Comparison of ENCODE assay signal across 27 mouse cellular contexts in genomic region chr4:123940878-123941277, GRCm38 (mm10). TPM values are rescaled to one million over a fixed set of nuclear protein-coding genes. Genes with fewer than 3 reads are reported as not detected.
DNase-seq lines count a peak whose midpoint lies in the region; ATAC-seq and TF ChIP-seq lines count a peak whose summit lies in the region.
"Not testable (repeated sequence)": the region's sequence is repeated elsewhere in the genome, so short reads cannot be mapped to it uniquely, and the experiment has no call there.
"Had no signal": no experiment of that assay in that cellular context is flagged by ENCODE, and none has a peak within 500 bp of the region (broad histone marks: within the 10 kb centered on the region; RNA-seq: fewer than 3 reads in every experiment).

No protein-coding gene starts in this region.

- not testable (repeated sequence) for TF ChIP-seq RAD21 in CH12.LX (IDR thresholded peaks at IDR 0.05; ENCODE audit: low read depth, low read length)

- not testable (repeated sequence) for H3K4me1 ChIP-seq in CH12.LX (ENCODE audit: control insufficient read depth in 1 of 2, insufficient read depth in 2 of 2); thymus, adult 2 months (replicated peaks; ENCODE audit: control insufficient read depth, insufficient read depth, low read length)

- H3K9me3 ChIP-seq in CH12.LX (replicated peaks; ENCODE audit: low read length), result not testable (repeated sequence)

- dilution Hi-C loops in CH12.LX (cut with MboI; ENCODE audit: extremely low pct_ligation_motif_present, extremely low pct_unique_long_range_greater_than_20kb, low sequenced_read_pairs), result not testable (repeated sequence)

- ATAC-seq in common myeloid progenitor, adult 5-6 weeks (replicated peaks; ENCODE audit: low read depth, poor library complexity, severe bottlenecking), result peak; percentile 89
- peak; percentile 81 for ATAC-seq in megakaryocyte, adult 5-6 weeks (ENCODE audit: poor library complexity, severe bottlenecking)

- TF ChIP-seq POLR2A in CH12.LX (IDR thresholded peaks at IDR 0.05; ENCODE audit: low read depth, low read length); thymus, adult 2 months (IDR thresholded peaks at IDR 0.05; ENCODE audit: control insufficient read depth, extremely low read depth, insufficient read depth, low read length, poor library complexity): not testable (repeated sequence)

- not testable (repeated sequence) for TF ChIP-seq EP300 in CH12.LX (IDR thresholded peaks at IDR 0.05; ENCODE audit: low read length)

- in situ Hi-C loops in CH12.LX (cut with MboI; ENCODE audit: low pct_ligation_motif_present, low pct_unique_long_range_greater_than_20kb, low sequenced_read_pairs), result loop anchor here (10.0 kb wide), 1 partner anchor 734 kb away; no protein-coding TSS in a partner anchor

- TF ChIP-seq CTCF in CH12.LX (conservative IDR thresholded peaks at IDR 0.05 in 1 of 2, IDR thresholded peaks at IDR 0.05 in 1 of 2; ENCODE audit: low read depth in 2 of 2, low read length in 2 of 2); thymus, adult 2 months (IDR thresholded peaks at IDR 0.05; ENCODE audit: borderline replicate concordance, control insufficient read depth, extremely low read depth, insufficient read depth, low read length, poor library complexity): not testable (repeated sequence)

- H3K27ac ChIP-seq in CH12.LX (ENCODE audit: insufficient read depth, low read depth); thymus, adult 2 months (ENCODE audit: control insufficient read depth, insufficient read depth, low read length): not testable (repeated sequence)

- 5% methylated on average over 7 of the region's 7 CpGs for WGBS in thymus, adult 2 months

- H3K36me3 ChIP-seq in CH12.LX (replicated peaks in 1 of 2; ENCODE audit: control insufficient read depth in 1 of 2, insufficient read depth in 1 of 2, low read length in 1 of 2), result peaks cover 12 to 17% of the 10 kb centered on the region in 2 experiments
- H3K36me3 ChIP-seq in thymus, adult 2 months (ENCODE audit: control insufficient read depth, insufficient read depth, low read length), result peaks cover 13% of the 10 kb centered on the region

- H3K9ac ChIP-seq in CH12.LX (ENCODE audit: insufficient read depth, low read depth), result not testable (repeated sequence)

- not testable (repeated sequence) for DNase-seq in CH12.LX (ENCODE audit: extremely low read depth)
- peak; percentile 6 for DNase-seq in induced T-regulatory cell, adult 2 months (ENCODE audit: low read depth)
- DNase-seq in naive thymus-derived CD4-positive, alpha-beta T cell, adult 2 months (ENCODE audit: low read depth), result peak; percentile 42
- DNase-seq in thymus, adult 2 months, result peak; percentile 30
- peak; percentile 41 for DNase-seq in thymus, postnatal 14 days
- DNase-seq in thymus, postnatal 4 days, result peak; percentile 37

- not testable (repeated sequence) for H3K4me3 ChIP-seq in CH12.LX (replicated peaks in 1 of 3; ENCODE audit: low read depth in 2 of 3, low read length in 2 of 3, poor library complexity in 1 of 3); thymus, adult 2 months (ENCODE audit: control insufficient read depth, insufficient read depth, low read length)

- not testable (repeated sequence) for H3K79me2 ChIP-seq in CH12.LX (replicated peaks; ENCODE audit: control insufficient read depth, extremely low read depth, insufficient read depth, poor library complexity, severe bottlenecking)

- not testable (repeated sequence) for H3K27me3 ChIP-seq in CH12.LX (replicated peaks); thymus, adult 2 months (ENCODE audit: control insufficient read depth, insufficient read depth, low read length)

- not testable (repeated sequence) for H3K4me2 ChIP-seq in CH12.LX (ENCODE audit: insufficient read depth, low read depth, poor library complexity, severe bottlenecking)

TF ChIP-seq in CH12.LX, 34 proteins besides CTCF, POLR2A, EP300 and RAD21:
- TF ChIP-seq TBP (conservative IDR thresholded peaks at IDR 0.05; ENCODE audit: low read depth, low read length), result peak; percentile 82

RNA-seq across cellular contexts. Expression of gene 4930535I16Rik, which starts 23.1 kb away (rescaled TPM):
- total RNA-seq in CH12.LX (2012; rRNA removed), result 2.1 and 3.2 TPM in 2 replicates
- total RNA-seq in CH12.LX (2014; rRNA removed), result not detected in 2 replicates
- not detected in 2 replicates for polyA plus RNA-seq in CH12.LX (2012; ENCODE audit: insufficient read length, low read depth)
- total RNA-seq in common myeloid progenitor, adult 5-6 weeks (2017), result not detected in 2 replicates
- total RNA-seq in megakaryocyte, adult 5-6 weeks (2015), result not detected in 2 replicates
- total RNA-seq in megakaryocyte, adult 5-6 weeks (2017), result not detected in 2 replicates
- polyA plus RNA-seq in thymus, adult 2 months (2012; rRNA removed), result 0.26 TPM in 1 of 2 replicates, not detected in the other
- total RNA-seq: adrenal gland, adult 18-20 months; adrenal gland, postnatal 10 days; adrenal gland, postnatal 36 days; forebrain, postnatal 0 days; gastrocnemius, adult 2 months; gastrocnemius, postnatal 14 days; gastrocnemius, postnatal 4 days; heart, adult 18-20 months; heart, postnatal 10 days; heart, postnatal 36 days; hindbrain, postnatal 0 days had no signal
- polyA plus RNA-seq: embryonic facial prominence, embryonic 15.5 days; forebrain, embryonic 11.5 days; forebrain, embryonic 14.5 days; forebrain, postnatal 0 days; frontal cortex, adult 2 months; heart, embryonic 12.5 days; heart, embryonic 15.5 days; hindbrain, embryonic 11.5 days; hindbrain, embryonic 14.5 days; hindbrain, postnatal 0 days had no signal

RNA-seq across cellular contexts. Expression of gene Rragc, which starts 23.6 kb away (rescaled TPM):
- 23.6 and 24.0 TPM in 2 replicates for total RNA-seq in CH12.LX (2012; rRNA removed)
- 67.6 and 77.9 TPM in 2 replicates for total RNA-seq in CH12.LX (2014; rRNA removed)
- 49.0 and 49.1 TPM in 2 replicates for polyA plus RNA-seq in CH12.LX (2012; ENCODE audit: insufficient read length, low read depth)
- total RNA-seq in common myeloid progenitor, adult 5-6 weeks (2017), result 42.1 and 57.7 TPM in 2 replicates
- 39.6 and 44.8 TPM in 2 replicates for total RNA-seq in megakaryocyte, adult 5-6 weeks (2015)
- total RNA-seq in megakaryocyte, adult 5-6 weeks (2017), result 47.6 and 55.2 TPM in 2 replicates
- 44.6 and 46.2 TPM in 2 replicates for polyA plus RNA-seq in thymus, adult 2 months (2012; rRNA removed)

RNA-seq across cellular contexts. Expression of gene Mycbp, which starts 36.2 kb away (rescaled TPM):
- total RNA-seq in CH12.LX (2012; rRNA removed) (31.4 and 33.8 TPM in 2 replicates), CH12.LX (2014; rRNA removed) (45.4 and 46.9 TPM in 2 replicates)
- polyA plus RNA-seq in CH12.LX (2012; ENCODE audit: insufficient read length, low read depth), result 54.4 and 54.7 TPM in 2 replicates
- total RNA-seq in common myeloid progenitor, adult 5-6 weeks (2017), result 24.9 and 32.3 TPM in 2 replicates
- total RNA-seq in megakaryocyte, adult 5-6 weeks (2015), result 24.5 and 29.8 TPM in 2 replicates
- 12.5 and 17.8 TPM in 2 replicates for total RNA-seq in megakaryocyte, adult 5-6 weeks (2017)
- polyA plus RNA-seq in thymus, adult 2 months (2012; rRNA removed), result 17.1 and 21.0 TPM in 2 replicates
